Mouse (Mus musculus) neural tube, postnatal 0 days (tissue): ENCODE data around the gene Gm21149. TPM values are rescaled to one million over a fixed set of nuclear protein-coding genes. Genes with fewer than 3 reads are reported as not detected.

Experiments used
- polyA plus RNA-seq: library from polyadenylated mRNA; unstranded; fragments of >200 nt; fragmentation: Nextera tagmentation; extraction: Ambion mirVana; gene quantifications from 2 replicates; pipeline ENCODE4 v1.2.1, GENCODE M21; 2015

Gene Gm21149
- not detected in 2 replicates for polyA plus RNA-seq

GRCm38 (mm10) chr5:15476423-15476822 lies at the start of gene Gm21149:
Gm21149 (minus strand) TSS chr5:15476523.

Other genes starting within 250 kb of the Gm21149 start
- gene Gm21190, start 52.7 kb upstream of the Gm21149 start, polyA plus RNA-seq: not detected in 2 replicates
- gene Gm21083, start 100.8 kb upstream of the Gm21149 start, polyA plus RNA-seq: not detected in 2 replicates
- gene Speer4d, start 142.5 kb upstream of the Gm21149 start, polyA plus RNA-seq: not detected in 2 replicates
- gene 4930572O03Rik, start 180.5 kb upstream of the Gm21149 start, polyA plus RNA-seq: not detected in 2 replicates
- not detected in 2 replicates for gene Speer4c, start 237.7 kb upstream of the Gm21149 start, polyA plus RNA-seq